Mouse (Mus musculus): Measurements from ENCODE around the gene Xirp1.

GRCm38 (mm10) chr9:120064317-120064716 lies 40.9 kb upstream of the Xirp1 start:
- TF ChIP-seq NRF1 (IDR thresholded peaks at IDR 0.05; ENCODE audit: insufficient read depth, low read depth, low read length, poor library complexity, severe bottlenecking) (no peak), ZC3H11A (IDR thresholded peaks at IDR 0.05; ENCODE audit: low read depth, low read length) (no peak), E2F4 (IDR thresholded peaks at IDR 0.05; ENCODE audit: borderline replicate concordance, low read depth, low read length) (no peak), MAFK (IDR thresholded peaks at IDR 0.05; ENCODE audit: borderline replicate concordance, low read depth, low read length) (no peak), MYB (IDR thresholded peaks at IDR 0.05; ENCODE audit: low read depth, low read length) (no peak)
